Mouse (Mus musculus): Measurements from ENCODE around the gene Gpr3. TPM values are rescaled to one million over a fixed set of nuclear protein-coding genes. Genes with fewer than 3 reads are reported as not detected.

Gene Gpr3
- 0.38 and 0.74 TPM in 2 replicates for polyA plus RNA-seq (2016; fragmentation: Nextera tagmentation; extraction: Ambion mirVana)

- no peak within 1 kb of the TSS for H3K27ac ChIP-seq
- under 1% methylated on average over 49 of the region's 52 CpGs for WGBS
- H3K4me2 ChIP-seq (replicated peaks) = peak within 1 kb of the TSS; percentile 94
- H3K36me3 ChIP-seq = no peaks in the 10 kb centered on the region
- H3K27me3 ChIP-seq (replicated peaks) = peaks cover 38% of the 10 kb centered on the region
- H3K9ac ChIP-seq = peak within 1 kb of the TSS; percentile 66
- H3K9me3 ChIP-seq = no peaks in the 10 kb centered on the region
- peaks cover 21% of the 10 kb centered on the region for H3K4me1 ChIP-seq
- ATAC-seq (ENCODE audit: low FRiP score, low read depth) = peak; percentile 55
- peak within 1 kb of the TSS; percentile 71 for H3K4me3 ChIP-seq
Measured at GRCm38 (mm10) chr4:133211751-133212561, at the start of gene Gpr3, which contains the start of gene Cd164l2. Gene Gpr3, minus strand, starts transcription at chr4:133212536. Gene Cd164l2, plus strand, starts transcription at chr4:133212131.

GRCm38 (mm10) chr4:133261641-133262374, 49.5 kb upstream of the Gpr3 start:
- ATAC-seq (ENCODE audit: low FRiP score, low read depth) = no peak
- WGBS = 46% methylated on average over 10 of the region's 10 CpGs

GRCm38 (mm10) chr4:133257798-133258408, 45.6 kb upstream of the Gpr3 start:
- ATAC-seq (ENCODE audit: low FRiP score, low read depth) = no peak
- Histone ChIP-seq H3K27ac (no peak overlapping the region), H3K4me2 (replicated peaks) (no peak overlapping the region), H3K36me3 (no peaks in the 10 kb centered on the region), H3K4me3 (no peak overlapping the region), H3K9me3 (no peaks in the 10 kb centered on the region), H3K9ac (no peak overlapping the region), H3K27me3 (replicated peaks) (peaks cover 30% of the 10 kb centered on the region), H3K4me1 (no peaks in the 10 kb centered on the region)
- 77% methylated on average over 12 of the region's 12 CpGs for WGBS

More at GRCm38 (mm10) chr4:133261641-133262374, 49.5 kb upstream of the Gpr3 start:
- Histone ChIP-seq H3K4me2 (replicated peaks) (no peak overlapping the region), H3K36me3 (peaks cover 33% of the 10 kb centered on the region), H3K4me3 (no peak overlapping the region), H3K9ac (no peak overlapping the region), H3K9me3 (peaks cover 12% of the 10 kb centered on the region; the same call in 1 of the 2 replicates), H3K27ac (no peak overlapping the region), H3K4me1 (no peaks in the 10 kb centered on the region), H3K27me3 (replicated peaks) (peaks cover 12% of the 10 kb centered on the region)

- no peak overlapping the region for H3K9ac ChIP-seq
- WGBS = 29% methylated on average over 12 of the region's 12 CpGs
- H3K36me3 ChIP-seq = no peaks in the 10 kb centered on the region
- no peaks in the 10 kb centered on the region for H3K4me1 ChIP-seq
- H3K27ac ChIP-seq = no peak overlapping the region
- H3K4me2 ChIP-seq (replicated peaks) = no peak overlapping the region
- peaks cover 37% of the 10 kb centered on the region for H3K27me3 ChIP-seq (replicated peaks)
- no peaks in the 10 kb centered on the region for H3K9me3 ChIP-seq
- ATAC-seq (ENCODE audit: low FRiP score, low read depth) = no peak
- H3K4me3 ChIP-seq = no peak overlapping the region
Measured at GRCm38 (mm10) chr4:133257230-133257629, 44.9 kb upstream of the Gpr3 start.

- Histone ChIP-seq H3K27me3 (replicated peaks) (peaks cover 41% of the 10 kb centered on the region), H3K36me3 (no peaks in the 10 kb centered on the region), H3K4me2 (replicated peaks) (no peak overlapping the region), H3K9ac (no peak overlapping the region), H3K4me3 (no peak overlapping the region), H3K4me1 (no peaks in the 10 kb centered on the region), H3K27ac (no peak overlapping the region), H3K9me3 (no peaks in the 10 kb centered on the region)
- ATAC-seq (ENCODE audit: low FRiP score, low read depth) = no peak
- 16% methylated on average over 24 of the region's 24 CpGs for WGBS
Measured at GRCm38 (mm10) chr4:133256820-133257219, 44.5 kb upstream of the Gpr3 start.

GRCm38 (mm10) chr4:133255392-133255791, 43.1 kb upstream of the Gpr3 start:
- 73% methylated on average over 6 of the region's 6 CpGs for WGBS
- no peak overlapping the region for H3K27ac ChIP-seq
- H3K4me2 ChIP-seq (replicated peaks) = no peak overlapping the region
- ATAC-seq (ENCODE audit: low FRiP score, low read depth) = no peak
- no peaks in the 10 kb centered on the region for H3K36me3 ChIP-seq
- H3K4me3 ChIP-seq = no peak overlapping the region
- no peaks in the 10 kb centered on the region for H3K9me3 ChIP-seq
- H3K9ac ChIP-seq = no peak overlapping the region
- peaks cover 12% of the 10 kb centered on the region for H3K4me1 ChIP-seq
- H3K27me3 ChIP-seq (replicated peaks) = peaks cover 55% of the 10 kb centered on the region

- no peak overlapping the region for H3K27ac ChIP-seq
- H3K9me3 ChIP-seq = no peaks in the 10 kb centered on the region
- no peaks in the 10 kb centered on the region for H3K36me3 ChIP-seq
- WGBS = 49% methylated on average over 12 of the region's 12 CpGs
- no peak overlapping the region for H3K4me3 ChIP-seq
- H3K4me2 ChIP-seq (replicated peaks) = no peak overlapping the region
- no peak for ATAC-seq (ENCODE audit: low FRiP score, low read depth)
- H3K4me1 ChIP-seq = peaks cover 13% of the 10 kb centered on the region
- peaks cover 72% of the 10 kb centered on the region for H3K27me3 ChIP-seq (replicated peaks)
- H3K9ac ChIP-seq = no peak overlapping the region
Measured at GRCm38 (mm10) chr4:133253412-133253811, 41.1 kb upstream of the Gpr3 start.

GRCm38 (mm10) chr4:133252089-133252488, 39.8 kb upstream of the Gpr3 start:
- Histone ChIP-seq H3K27me3 (replicated peaks) (peaks cover 75% of the 10 kb centered on the region), H3K4me2 (replicated peaks) (no peak overlapping the region), H3K4me3 (no peak overlapping the region), H3K9ac (no peak overlapping the region), H3K27ac (no peak overlapping the region), H3K36me3 (no peaks in the 10 kb centered on the region), H3K9me3 (no peaks in the 10 kb centered on the region), H3K4me1 (peaks cover 13% of the 10 kb centered on the region)
- ATAC-seq (ENCODE audit: low FRiP score, low read depth) = no peak
- WGBS = 43% methylated on average over 4 of the region's 4 CpGs

GRCm38 (mm10) chr4:133251214-133251613, 38.9 kb upstream of the Gpr3 start:
- H3K4me1 ChIP-seq = peaks cover 13% of the 10 kb centered on the region
- H3K36me3 ChIP-seq = no peaks in the 10 kb centered on the region
- WGBS = 4% methylated on average over 31 of the region's 31 CpGs
- no peak for ATAC-seq (ENCODE audit: low FRiP score, low read depth)
- no peak overlapping the region for H3K27ac ChIP-seq
- peak overlapping the region; percentile 29 for H3K4me3 ChIP-seq
- H3K9ac ChIP-seq = peak overlapping the region; percentile 44; the same call in 1 of the 2 replicates
- no peaks in the 10 kb centered on the region for H3K9me3 ChIP-seq
- peaks cover 75% of the 10 kb centered on the region for H3K27me3 ChIP-seq (replicated peaks)
- peak overlapping the region; percentile 64 for H3K4me2 ChIP-seq (replicated peaks)

- Histone ChIP-seq H3K27ac (no peak overlapping the region), H3K4me2 (replicated peaks) (peak overlapping the region; percentile 64), H3K4me3 (peak overlapping the region; percentile 29), H3K9ac (peak overlapping the region; percentile 40; the same call in 1 of the 2 replicates), H3K4me1 (peaks cover 13% of the 10 kb centered on the region), H3K36me3 (no peaks in the 10 kb centered on the region), H3K27me3 (replicated peaks) (peaks cover 71% of the 10 kb centered on the region), H3K9me3 (no peaks in the 10 kb centered on the region)
- ATAC-seq (ENCODE audit: low FRiP score, low read depth) = no peak
- 2% methylated on average over 22 of the region's 22 CpGs for WGBS
Measured at GRCm38 (mm10) chr4:133250609-133251008, 38.3 kb upstream of the Gpr3 start.

- no peak overlapping the region for H3K27ac ChIP-seq
- no peak overlapping the region for H3K9ac ChIP-seq
- H3K9me3 ChIP-seq = no peaks in the 10 kb centered on the region
- no peak overlapping the region for H3K4me2 ChIP-seq (replicated peaks)
- H3K4me1 ChIP-seq = peaks cover 13% of the 10 kb centered on the region
- H3K36me3 ChIP-seq = no peaks in the 10 kb centered on the region
- peaks cover 76% of the 10 kb centered on the region for H3K27me3 ChIP-seq (replicated peaks)
- H3K4me3 ChIP-seq = no peak overlapping the region
- no peak for ATAC-seq (ENCODE audit: low FRiP score, low read depth)
- 81% methylated on average over 13 of the region's 13 CpGs for WGBS
Measured at GRCm38 (mm10) chr4:133247806-133248449, 35.6 kb upstream of the Gpr3 start.

All from neural tube, embryonic 12.5 days (tissue).